Mouse (Mus musculus) CH12.LX (cell line): Measurements from ENCODE around the gene Ncl.

Experiments
- CHD1 ChIP-seq: IDR thresholded peaks from 2 replicates; pipeline ENCODE4 v1.6.1; 2012; ENCODE audit warnings: low read depth, low read length, improper control_type of control experiment, inconsistent platforms
- CTCF ChIP-seq, 2 experiments: IDR thresholded peaks in 1 of 2; conservative IDR thresholded peaks in 1 of 2; 2 replicates each; pipeline ENCODE4 v1.5.1; 2011 to 2012; ENCODE audit warnings: low read depth in 2 of 2, low read length in 2 of 2, improper control_type of control experiment in 1 of 2, inconsistent platforms in 1 of 2, mild to moderate bottlenecking in 1 of 2, moderate library complexity in 1 of 2
- KAT2A ChIP-seq: IDR thresholded peaks from 2 replicates; pipeline ENCODE4 v1.6.1; 2012; ENCODE audit warnings: low read length, improper control_type of control experiment, inconsistent platforms; ENCODE audit not compliant: insufficient replicate concordance
- MYC ChIP-seq: IDR thresholded peaks from 2 replicates; pipeline ENCODE4 v1.6.1; 2011; ENCODE audit warnings: low read depth, mild to moderate bottlenecking, improper control_type of control experiment, low read length
- NRF1 ChIP-seq: IDR thresholded peaks from 2 replicates; pipeline ENCODE4 v1.6.1; 2014; ENCODE audit warnings: low read depth, mild to moderate bottlenecking, inconsistent platforms, low read length, improper control_type of control experiment, moderate library complexity
- POLR2A ChIP-seq: IDR thresholded peaks from 2 replicates; pipeline ENCODE4 v1.6.1; 2011; ENCODE audit warnings: low read depth, mild to moderate bottlenecking, improper control_type of control experiment, low read length
- POLR2AphosphoS2 ChIP-seq: IDR thresholded peaks from 2 replicates; pipeline ENCODE4 v1.6.1; 2011; ENCODE audit warnings: low read depth, low read length, improper control_type of control experiment
- RAD21 ChIP-seq: IDR thresholded peaks from 2 replicates; pipeline ENCODE4 v1.6.1; 2011; ENCODE audit warnings: low read depth, mild to moderate bottlenecking, low read length, improper control_type of control experiment, moderate library complexity
- TCF12 ChIP-seq: IDR thresholded peaks from 2 replicates; pipeline ENCODE4 v1.6.1; 2014; ENCODE audit warnings: low read depth, mild to moderate bottlenecking, inconsistent platforms, low read length, improper control_type of control experiment
- ZNF384 ChIP-seq: IDR thresholded peaks from 2 replicates; pipeline ENCODE4 v1.6.1; 2012; ENCODE audit warnings: low read depth, low read length, improper control_type of control experiment, inconsistent platforms

DNA sequence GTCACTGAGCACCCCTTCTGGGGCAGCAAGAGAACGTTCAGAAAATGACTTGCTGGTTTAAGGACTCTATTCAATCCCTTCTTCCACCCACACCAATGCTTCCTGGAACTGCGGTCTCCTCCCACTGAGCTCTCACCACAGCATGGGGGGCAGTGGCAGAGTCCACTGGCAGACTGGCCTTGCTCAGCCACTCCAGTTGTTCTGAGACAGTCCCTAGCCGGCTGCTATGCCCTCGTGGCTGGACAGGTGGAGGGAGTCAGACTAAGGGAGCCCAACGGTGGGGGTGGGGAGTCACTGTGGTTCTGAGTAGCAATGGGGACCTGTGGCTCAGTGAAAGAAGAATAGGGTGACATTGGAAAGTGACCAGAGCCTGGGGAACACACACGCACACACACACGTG, 58.5 kb downstream of the Ncl start:
- TF ChIP-seq TCF12 (no peak), POLR2A (no peak), NRF1 (no peak), POLR2AphosphoS2 (no peak), ZNF384 (no peak), CTCF (conservative IDR thresholded peaks at IDR 0.05 in 1 of 2, IDR thresholded peaks at IDR 0.05 in 1 of 2; ENCODE audit: low read depth in 2 of 2, low read length in 2 of 2) (no peak), RAD21 (no peak), MYC (no peak), CHD1 (no peak), KAT2A (no peak)
